Mouse (Mus musculus): ENCODE results near the gene Cyp2d10. TPM values are rescaled to one million over a fixed set of nuclear protein-coding genes. Genes with fewer than 3 reads are reported as not detected.

Gene Cyp2d10
- polyA plus RNA-seq, 1 experiment: not detected

DNA sequence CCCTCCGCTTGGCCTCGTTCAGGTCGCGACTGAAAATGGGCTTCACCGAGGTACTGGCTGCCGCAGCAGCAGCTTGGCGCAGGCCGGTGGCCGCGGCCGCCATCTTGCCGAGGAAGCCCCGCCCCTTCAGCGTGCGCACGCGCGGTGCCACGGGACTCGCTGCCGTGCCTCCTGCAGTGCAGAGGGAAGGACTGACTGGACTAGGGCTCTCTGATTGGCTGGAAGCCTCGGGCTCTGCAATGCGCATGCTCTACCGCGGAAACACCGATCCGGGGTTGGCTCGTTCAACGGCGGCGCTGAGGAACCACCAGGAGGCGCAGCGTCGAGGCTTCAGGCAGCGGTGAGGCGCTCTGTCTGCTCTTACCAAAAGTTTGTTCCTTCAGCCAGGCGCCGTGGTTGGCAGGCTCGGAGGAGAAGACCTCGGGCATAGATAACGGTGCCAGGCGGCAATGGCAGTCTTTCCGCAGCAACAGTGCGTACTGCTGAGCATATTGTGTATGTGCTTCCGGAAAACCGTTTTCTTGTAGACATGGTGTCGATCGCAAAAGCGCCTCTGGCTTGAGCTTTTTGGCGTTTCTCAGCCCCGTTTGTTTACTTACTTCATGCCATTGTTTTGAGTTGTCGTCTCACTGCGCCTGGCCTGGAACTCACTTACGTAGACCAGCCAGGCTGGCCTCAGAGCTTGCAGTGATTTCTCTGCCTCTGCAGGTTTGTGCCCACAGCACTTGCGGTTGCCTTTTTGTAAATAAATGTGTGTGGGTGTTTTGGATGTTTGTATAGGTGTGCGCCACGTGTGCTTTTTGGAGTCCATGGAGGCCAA, 52.7 kb downstream of the Cyp2d10 start, which contains the start of gene Ndufa6:
Gene Ndufa6 (minus strand): TSS at position 197 of the 820 bp plus-strand sequence.
- Histone ChIP-seq H3K4me3 (ENCODE audit: insufficient read depth, low read depth, low read length) (peak within 1 kb of the TSS; percentile 86), H3K4me1 (ENCODE audit: control insufficient read depth, insufficient read depth, insufficient read length, low read length) (peaks cover 6% of the 10 kb centered on the region), H3K27ac (replicated peaks; ENCODE audit: low read depth, low read length) (peak within 1 kb of the TSS; percentile 95)

DNA sequence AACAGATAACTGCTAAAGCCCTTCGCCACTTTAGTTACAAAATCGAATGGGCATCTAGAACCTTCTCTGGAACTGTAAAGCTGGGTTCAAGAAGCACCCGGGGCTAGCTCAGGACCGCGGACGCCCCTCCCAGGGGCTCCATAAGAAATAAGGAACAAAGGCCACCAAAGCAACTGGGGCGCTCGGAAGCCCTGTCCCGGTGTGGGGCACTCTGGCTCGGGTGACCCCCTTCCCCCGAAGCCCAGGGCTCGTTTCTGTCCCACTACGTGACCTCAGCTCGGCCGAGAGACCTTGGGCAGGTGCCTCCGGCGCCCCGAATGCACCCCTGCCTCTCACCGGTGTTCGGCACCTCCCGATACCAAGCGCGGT, 53.3 kb downstream of the Cyp2d10 start:
- Histone ChIP-seq H3K4me3 (ENCODE audit: insufficient read depth, low read depth, low read length) (peak overlapping the region; percentile 86), H3K4me1 (ENCODE audit: control insufficient read depth, insufficient read depth, insufficient read length, low read length) (peaks cover 5% of the 10 kb centered on the region), H3K27ac (replicated peaks; ENCODE audit: low read depth, low read length) (peak overlapping the region; percentile 95)

GRCm38 (mm10) chr15:82353078-82353744, 53.8 kb downstream of the Cyp2d10 start:
- Histone ChIP-seq H3K27ac (replicated peaks; ENCODE audit: low read depth, low read length) (peak overlapping the region; percentile 95), H3K4me1 (ENCODE audit: control insufficient read depth, insufficient read depth, insufficient read length, low read length) (no peaks in the 10 kb centered on the region; the same call in 1 of the 2 replicates), H3K4me3 (ENCODE audit: insufficient read depth, low read depth, low read length) (peak overlapping the region; percentile 86)

Other genes starting within 250 kb of the Cyp2d10 start
- not detected in 2 replicates for gene Shisa8, start 194.4 kb downstream of the Cyp2d10 start, polyA plus RNA-seq (2012; ENCODE audit: insufficient read depth, insufficient read length, missing spikeins)
- gene Tnfrsf13c, start 182.8 kb downstream of the Cyp2d10 start, polyA plus RNA-seq (2012; ENCODE audit: insufficient read depth, insufficient read length, missing spikeins): not detected in 2 replicates
- not detected in 2 replicates for gene Cenpm, start 162.4 kb downstream of the Cyp2d10 start, polyA plus RNA-seq (2012; ENCODE audit: insufficient read depth, insufficient read length, missing spikeins)
- gene 1500009C09Rik, start 154.8 kb downstream of the Cyp2d10 start, polyA plus RNA-seq (2012; ENCODE audit: insufficient read depth, insufficient read length, missing spikeins): not detected in 2 replicates
- gene Sept3, start 132.3 kb downstream of the Cyp2d10 start, polyA plus RNA-seq (2012; ENCODE audit: insufficient read depth, insufficient read length, missing spikeins): 0.28 TPM in 1 of 2 replicates, not detected in the other
- gene Wbp2nl, start 108.2 kb downstream of the Cyp2d10 start, polyA plus RNA-seq (2012; ENCODE audit: insufficient read depth, insufficient read length, missing spikeins): not detected in 2 replicates
- 13.1 and 13.8 TPM in 2 replicates for gene Naga, start 68.3 kb downstream of the Cyp2d10 start, polyA plus RNA-seq (2012; ENCODE audit: insufficient read depth, insufficient read length, missing spikeins)
- 0.52 and 1.5 TPM in 2 replicates for gene Pheta2, start 68.3 kb downstream of the Cyp2d10 start, polyA plus RNA-seq (2012; ENCODE audit: insufficient read depth, insufficient read length, missing spikeins)
- gene Smdt1, start 68.2 kb downstream of the Cyp2d10 start, polyA plus RNA-seq (2012; ENCODE audit: insufficient read depth, insufficient read length, missing spikeins): 420 and 432 TPM in 2 replicates
- gene Ndufa6, start 52.9 kb downstream of the Cyp2d10 start, polyA plus RNA-seq (2012; ENCODE audit: insufficient read depth, insufficient read length, missing spikeins): 2,100 and 2,481 TPM in 2 replicates
- 29.8 and 37.1 TPM in 2 replicates for gene Cyp2d22, start 26.9 kb downstream of the Cyp2d10 start, polyA plus RNA-seq (2012; ENCODE audit: insufficient read depth, insufficient read length, missing spikeins)
- gene Cyp2d11, start 13.2 kb downstream of the Cyp2d10 start, polyA plus RNA-seq (2012; ENCODE audit: insufficient read depth, insufficient read length, missing spikeins): not detected in 2 replicates
- gene Cyp2d9, start 26.2 kb upstream of the Cyp2d10 start, polyA plus RNA-seq (2012; ENCODE audit: insufficient read depth, insufficient read length, missing spikeins): 1.3 TPM in 1 of 2 replicates, not detected in the other
- not detected in 2 replicates for gene Cyp2d12, start 147.9 kb upstream of the Cyp2d10 start, polyA plus RNA-seq (2012; ENCODE audit: insufficient read depth, insufficient read length, missing spikeins)
- not detected in 2 replicates for gene Cyp2d34, start 213.8 kb upstream of the Cyp2d10 start, polyA plus RNA-seq (2012; ENCODE audit: insufficient read depth, insufficient read length, missing spikeins)

Measured in brown adipose tissue, adult 24 weeks (tissue).